Mouse (Mus musculus): ENCODE measurements around the gene Git1. TPM values are rescaled to one million over a fixed set of nuclear protein-coding genes. Genes with fewer than 3 reads are reported as not detected.

Gene Git1
- 10.1 and 14.1 TPM in 2 replicates for polyA plus RNA-seq (2014; fragmentation: Nextera tagmentation; extraction: Ambion mirVana)

GRCm38 (mm10) chr11:77493512-77494343 is at the start of gene Git1:
Gene Git1 (plus strand): TSS chr11:77493562.
- peaks cover 61% of the 10 kb centered on the region for H3K4me1 ChIP-seq (replicated peaks; ENCODE audit: control insufficient read depth, insufficient read depth, low read length)
- DNase-seq (ENCODE audit: low spot score) = no peak

GRCm38 (mm10) chr11:77444939-77445338 is 48.4 kb upstream of the Git1 start:
- H3K27ac ChIP-seq (ENCODE audit: low read depth, low read length) = no peak overlapping the region
- H3K9ac ChIP-seq (ENCODE audit: low read depth, low read length) = no peak overlapping the region
- H3K9me3 ChIP-seq (ENCODE audit: control insufficient read depth, low read length) = no peaks in the 10 kb centered on the region
- H3K4me3 ChIP-seq (ENCODE audit: low read depth, low read length) = no peak overlapping the region
- DNase-seq (ENCODE audit: low spot score) (no peak), ATAC-seq (replicated peaks; ENCODE audit: low FRiP score) (no peak)
- H3K27me3 ChIP-seq (replicated peaks; ENCODE audit: control insufficient read depth, insufficient read depth, low read length) = no peaks in the 10 kb centered on the region
- WGBS = 64% methylated on average over 2 of the region's 2 CpGs
- H3K36me3 ChIP-seq (ENCODE audit: control insufficient read depth, insufficient read depth, low read length) = no peaks in the 10 kb centered on the region; the same call in 1 of the 2 replicates
- H3K4me1 ChIP-seq (replicated peaks; ENCODE audit: control insufficient read depth, insufficient read depth, low read length) = 0 out of 2 replicates have a peak, but pooled peaks cover 2% of the 10 kb centered on the region
- H3K4me2 ChIP-seq = no peak overlapping the region

More at GRCm38 (mm10) chr11:77493512-77494343, at the start of gene Git1:
- WGBS = 2% methylated on average over 69 of the region's 74 CpGs
- peak within 1 kb of the TSS; percentile 91 for H3K27ac ChIP-seq (ENCODE audit: low read depth, low read length)
- H3K4me3 ChIP-seq (ENCODE audit: low read depth, low read length) = peak within 1 kb of the TSS; percentile 93
- H3K27me3 ChIP-seq (replicated peaks; ENCODE audit: control insufficient read depth, insufficient read depth, low read length) = no peaks in the 10 kb centered on the region
- H3K36me3 ChIP-seq (ENCODE audit: control insufficient read depth, insufficient read depth, low read length) = no peaks in the 10 kb centered on the region
- peak; percentile 4; the same call in 1 of the 2 replicates for ATAC-seq (replicated peaks; ENCODE audit: low FRiP score)
- peak within 1 kb of the TSS; percentile 91 for H3K9ac ChIP-seq (ENCODE audit: low read depth, low read length)
- no peaks in the 10 kb centered on the region for H3K9me3 ChIP-seq (ENCODE audit: control insufficient read depth, low read length)
- H3K4me2 ChIP-seq = peak within 1 kb of the TSS; percentile 98

GRCm38 (mm10) chr11:77446628-77447041 is 46.7 kb upstream of the Git1 start:
- H3K27ac ChIP-seq (ENCODE audit: low read depth, low read length) = 0 out of 2 replicates have a peak overlapping the region, but pooled peaks have one; percentile 9
- DNase-seq (ENCODE audit: low spot score) (no peak), ATAC-seq (replicated peaks; ENCODE audit: low FRiP score) (peak; percentile 73)
- no peaks in the 10 kb centered on the region for H3K27me3 ChIP-seq (replicated peaks; ENCODE audit: control insufficient read depth, insufficient read depth, low read length)
- 0 out of 2 replicates have a peak, but pooled peaks cover 2% of the 10 kb centered on the region for H3K4me1 ChIP-seq (replicated peaks; ENCODE audit: control insufficient read depth, insufficient read depth, low read length)
- WGBS = 29% methylated on average over 6 of the region's 6 CpGs
- H3K36me3 ChIP-seq (ENCODE audit: control insufficient read depth, insufficient read depth, low read length) = peaks cover 5% of the 10 kb centered on the region; the same call in 1 of the 2 replicates
- H3K4me2 ChIP-seq = no peak overlapping the region
- no peak overlapping the region for H3K9ac ChIP-seq (ENCODE audit: low read depth, low read length)
- no peaks in the 10 kb centered on the region for H3K9me3 ChIP-seq (ENCODE audit: control insufficient read depth, low read length)
- H3K4me3 ChIP-seq (ENCODE audit: low read depth, low read length) = no peak overlapping the region

GRCm38 (mm10) chr11:77449224-77449623 is 44.1 kb upstream of the Git1 start:
- DNase-seq (ENCODE audit: low spot score) (no peak), ATAC-seq (replicated peaks; ENCODE audit: low FRiP score) (no peak)
- Histone ChIP-seq H3K27me3 (replicated peaks; ENCODE audit: control insufficient read depth, insufficient read depth, low read length) (no peaks in the 10 kb centered on the region), H3K4me2 (no peak overlapping the region), H3K27ac (ENCODE audit: low read depth, low read length) (no peak overlapping the region), H3K9ac (ENCODE audit: low read depth, low read length) (no peak overlapping the region), H3K4me3 (ENCODE audit: low read depth, low read length) (no peak overlapping the region), H3K36me3 (ENCODE audit: control insufficient read depth, insufficient read depth, low read length) (peaks cover 5% of the 10 kb centered on the region; the same call in 1 of the 2 replicates), H3K9me3 (ENCODE audit: control insufficient read depth, low read length) (no peaks in the 10 kb centered on the region), H3K4me1 (replicated peaks; ENCODE audit: control insufficient read depth, insufficient read depth, low read length) (0 out of 2 replicates have a peak, but pooled peaks cover 2% of the 10 kb centered on the region)
- 86% methylated on average over 7 of the region's 7 CpGs for WGBS

- no peak overlapping the region for H3K9ac ChIP-seq (ENCODE audit: low read depth, low read length)
- H3K27ac ChIP-seq (ENCODE audit: low read depth, low read length) = no peak overlapping the region
- peaks cover 9% of the 10 kb centered on the region; the same call in 1 of the 2 replicates for H3K36me3 ChIP-seq (ENCODE audit: control insufficient read depth, insufficient read depth, low read length)
- DNase-seq (ENCODE audit: low spot score) (no peak), ATAC-seq (replicated peaks; ENCODE audit: low FRiP score) (no peak)
- H3K4me2 ChIP-seq = no peak overlapping the region
- 91% methylated on average over 2 of the region's 2 CpGs for WGBS
- no peaks in the 10 kb centered on the region for H3K27me3 ChIP-seq (replicated peaks; ENCODE audit: control insufficient read depth, insufficient read depth, low read length)
- 0 out of 2 replicates have a peak, but pooled peaks cover 2% of the 10 kb centered on the region for H3K4me1 ChIP-seq (replicated peaks; ENCODE audit: control insufficient read depth, insufficient read depth, low read length)
- H3K4me3 ChIP-seq (ENCODE audit: low read depth, low read length) = no peak overlapping the region
- H3K9me3 ChIP-seq (ENCODE audit: control insufficient read depth, low read length) = no peaks in the 10 kb centered on the region
Measured at GRCm38 (mm10) chr11:77451670-77452069, 41.7 kb upstream of the Git1 start.

- DNase-seq (ENCODE audit: low spot score) (no peak), ATAC-seq (replicated peaks; ENCODE audit: low FRiP score) (no peak)
- Histone ChIP-seq H3K9me3 (ENCODE audit: control insufficient read depth, low read length) (no peaks in the 10 kb centered on the region), H3K4me1 (replicated peaks; ENCODE audit: control insufficient read depth, insufficient read depth, low read length) (no peaks in the 10 kb centered on the region), H3K4me2 (no peak overlapping the region), H3K27me3 (replicated peaks; ENCODE audit: control insufficient read depth, insufficient read depth, low read length) (no peaks in the 10 kb centered on the region), H3K36me3 (ENCODE audit: control insufficient read depth, insufficient read depth, low read length) (peaks cover 9% of the 10 kb centered on the region; the same call in 1 of the 2 replicates), H3K27ac (ENCODE audit: low read depth, low read length) (no peak overlapping the region), H3K4me3 (ENCODE audit: low read depth, low read length) (no peak overlapping the region), H3K9ac (ENCODE audit: low read depth, low read length) (no peak overlapping the region)
- WGBS = 92% methylated on average over 2 of the region's 2 CpGs
Measured at GRCm38 (mm10) chr11:77453388-77453787, 40.0 kb upstream of the Git1 start.

- H3K27ac ChIP-seq (ENCODE audit: low read depth, low read length) = no peak overlapping the region
- no peak overlapping the region for H3K4me3 ChIP-seq (ENCODE audit: low read depth, low read length)
- no peak overlapping the region for H3K9ac ChIP-seq (ENCODE audit: low read depth, low read length)
- peaks cover 4% of the 10 kb centered on the region; the same call in 1 of the 2 replicates for H3K36me3 ChIP-seq (ENCODE audit: control insufficient read depth, insufficient read depth, low read length)
- DNase-seq (ENCODE audit: low spot score) (no peak), ATAC-seq (replicated peaks; ENCODE audit: low FRiP score) (no peak)
- no peak overlapping the region for H3K4me2 ChIP-seq
- WGBS = 86% methylated on average over 9 of the region's 9 CpGs
- no peaks in the 10 kb centered on the region for H3K9me3 ChIP-seq (ENCODE audit: control insufficient read depth, low read length)
- no peaks in the 10 kb centered on the region for H3K4me1 ChIP-seq (replicated peaks; ENCODE audit: control insufficient read depth, insufficient read depth, low read length)
- H3K27me3 ChIP-seq (replicated peaks; ENCODE audit: control insufficient read depth, insufficient read depth, low read length) = peaks cover 2% of the 10 kb centered on the region; the same call in 1 of the 2 replicates
Measured at GRCm38 (mm10) chr11:77455770-77456510, 37.4 kb upstream of the Git1 start.

- no peaks in the 10 kb centered on the region for H3K4me1 ChIP-seq (replicated peaks; ENCODE audit: control insufficient read depth, insufficient read depth, low read length)
- WGBS = 73% methylated on average over 6 of the region's 6 CpGs
- peaks cover 4% of the 10 kb centered on the region; the same call in 1 of the 2 replicates for H3K36me3 ChIP-seq (ENCODE audit: control insufficient read depth, insufficient read depth, low read length)
- H3K27ac ChIP-seq (ENCODE audit: low read depth, low read length) = no peak overlapping the region
- ATAC-seq (replicated peaks; ENCODE audit: low FRiP score) (no peak), DNase-seq (ENCODE audit: low spot score) (no peak)
- H3K9ac ChIP-seq (ENCODE audit: low read depth, low read length) = no peak overlapping the region
- no peak overlapping the region for H3K4me2 ChIP-seq
- peaks cover 10% of the 10 kb centered on the region for H3K27me3 ChIP-seq (replicated peaks; ENCODE audit: control insufficient read depth, insufficient read depth, low read length)
- H3K4me3 ChIP-seq (ENCODE audit: low read depth, low read length) = no peak overlapping the region
- no peaks in the 10 kb centered on the region for H3K9me3 ChIP-seq (ENCODE audit: control insufficient read depth, low read length)
Measured at GRCm38 (mm10) chr11:77456866-77457265, 36.5 kb upstream of the Git1 start.

Measured in liver, embryonic 11.5 days (tissue).